Mouse (Mus musculus) MEL (cell line): ENCODE data around the gene Mrps18b. TPM values are rescaled to one million over a fixed set of nuclear protein-coding genes. Genes with fewer than 3 reads are reported as not detected.

Experiments
- DNase-seq: peaks from one replicate; pipeline ENCODE4 v3.0.0; 2011; ENCODE audit warnings: low read depth, low spot score
- H3K27ac ChIP-seq: 2 replicates; pipeline ENCODE4 v1.5.1; 2012; ENCODE audit warnings: low read depth, mild to moderate bottlenecking, control low read depth, low read length, moderate library complexity; ENCODE audit not compliant: control insufficient read depth
- H3K27me3 ChIP-seq, 2 experiments: fragments of 150-350 bp in 1 of 2; sonication (generic) in 1 of 2; 2 replicates each; pipeline ENCODE4 v1.6.1; 2012; ENCODE audit warnings: low read length in 2 of 2, mild to moderate bottlenecking in 2 of 2, improper control_type of control experiment in 1 of 2, moderate library complexity in 1 of 2; ENCODE audit not compliant: insufficient read depth in 2 of 2, control insufficient read depth in 1 of 2
- H3K36me3 ChIP-seq, 2 experiments: 2 replicates each; pipeline ENCODE4 v1.6.1; 2012 to 2014; ENCODE audit warnings: low read length in 2 of 2, improper control_type of control experiment in 1 of 2, inconsistent platforms in 1 of 2, mild to moderate bottlenecking in 1 of 2; ENCODE audit not compliant: insufficient read depth in 2 of 2, control insufficient read depth in 1 of 2
- H3K4me1 ChIP-seq, 2 experiments: fragments of 150-350 bp in 1 of 2; sonication (generic) in 1 of 2; 2 replicates each; pipeline ENCODE4 v1.6.1; 2012; ENCODE audit warnings: low read length in 2 of 2, improper control_type of control experiment in 1 of 2, mild to moderate bottlenecking in 1 of 2; ENCODE audit not compliant: insufficient read depth in 2 of 2, control insufficient read depth in 1 of 2
- H3K4me3 ChIP-seq, 2 experiments: fragments of 150-350 bp in 1 of 2; sonication (generic) in 1 of 2; 2 replicates each; pipeline ENCODE4 v1.5.1; 2012; ENCODE audit warnings: low read depth in 2 of 2, low read length in 2 of 2, mild to moderate bottlenecking in 2 of 2, moderate library complexity in 2 of 2, control low read depth in 1 of 2, improper control_type of control experiment in 1 of 2; ENCODE audit not compliant: control insufficient read depth in 1 of 2, insufficient read depth in 1 of 2
- H3K79me2 ChIP-seq: 2 replicates; pipeline ENCODE4 v1.6.1; 2012; ENCODE audit warnings: mild to moderate bottlenecking, low read length, moderate library complexity; ENCODE audit not compliant: control insufficient read depth, poor library complexity, insufficient read depth
- H3K9ac ChIP-seq: 2 replicates; pipeline ENCODE4 v1.6.1; 2012; ENCODE audit warnings: low read depth, mild to moderate bottlenecking, control low read depth, low read length, moderate library complexity; ENCODE audit not compliant: control insufficient read depth, poor library complexity, severe bottlenecking
- H3K9me3 ChIP-seq: fragments of 150-350 bp; sonication (generic); replicated peaks from 2 replicates; pipeline ENCODE4 v1.6.1; 2012; ENCODE audit warnings: mild to moderate bottlenecking, low read length, improper control_type of control experiment, moderate library complexity; ENCODE audit not compliant: insufficient read depth
- CHD1 ChIP-seq: IDR thresholded peaks from 2 replicates; pipeline ENCODE4 v1.6.1; 2012; ENCODE audit warnings: low read depth, mild to moderate bottlenecking, inconsistent platforms, low read length, improper control_type of control experiment
- CHD2 ChIP-seq: IDR thresholded peaks from 2 replicates; pipeline ENCODE4 v1.6.1; 2011; ENCODE audit warnings: low read length, improper control_type of control experiment
- CTCF ChIP-seq, 3 experiments: IDR thresholded peaks in 2 of 3; conservative IDR thresholded peaks in 1 of 3; 2 replicates each; pipeline ENCODE4 v1.5.1; 2011 to 2012; ENCODE audit warnings: low read length in 3 of 3, low read depth in 2 of 3, mild to moderate bottlenecking in 2 of 3, improper control_type of control experiment in 1 of 3, inconsistent platforms in 1 of 3, mixed read lengths in 1 of 3, moderate library complexity in 1 of 3; ENCODE audit not compliant: control insufficient read depth in 1 of 3, insufficient read depth in 1 of 3, poor library complexity in 1 of 3, severe bottlenecking in 1 of 3
- ELF1 ChIP-seq: IDR thresholded peaks from 2 replicates; pipeline ENCODE4 v1.6.1; 2014; ENCODE audit warnings: low read depth, mild to moderate bottlenecking, inconsistent platforms, low read length, improper control_type of control experiment, moderate library complexity
- EP300 ChIP-seq, 2 experiments: IDR thresholded peaks; 2 replicates each; pipeline ENCODE4 v1.6.1; 2011; ENCODE audit warnings: improper control_type of control experiment in 2 of 2, low read length in 2 of 2, low read depth in 1 of 2, mild to moderate bottlenecking in 1 of 2
- ETS1 ChIP-seq: IDR thresholded peaks from 2 replicates; pipeline ENCODE4 v1.6.1; 2012; ENCODE audit warnings: low read depth, mild to moderate bottlenecking, inconsistent platforms, low read length, improper control_type of control experiment, moderate library complexity
- GATA1 ChIP-seq: IDR thresholded peaks from 2 replicates; pipeline ENCODE4 v1.6.1; 2011; ENCODE audit warnings: low read depth, low read length, improper control_type of control experiment
- KAT2A ChIP-seq: conservative IDR thresholded peaks from 2 replicates; pipeline ENCODE4 v1.6.1; 2012; ENCODE audit warnings: low read depth, low read length, improper control_type of control experiment, inconsistent platforms
- MAZ ChIP-seq: IDR thresholded peaks from 2 replicates; pipeline ENCODE4 v1.6.1; 2012; ENCODE audit warnings: low read depth, mild to moderate bottlenecking, inconsistent platforms, low read length, improper control_type of control experiment
- MEF2A ChIP-seq: IDR thresholded peaks from 2 replicates; pipeline ENCODE4 v1.6.1; 2014; ENCODE audit warnings: low read depth, mild to moderate bottlenecking, inconsistent platforms, low read length, improper control_type of control experiment; ENCODE audit not compliant: poor library complexity, insufficient replicate concordance, severe bottlenecking; ENCODE audit errors: extremely low read depth
- MXI1 ChIP-seq: IDR thresholded peaks from 2 replicates; pipeline ENCODE4 v1.6.1; 2011; ENCODE audit warnings: mild to moderate bottlenecking, low read depth, low read length, improper control_type of control experiment
- MYC ChIP-seq: IDR thresholded peaks from 2 replicates; pipeline ENCODE4 v1.6.1; 2011; ENCODE audit warnings: low read depth, mild to moderate bottlenecking, low read length, improper control_type of control experiment, moderate library complexity
- NELFE ChIP-seq: IDR thresholded peaks from 2 replicates; pipeline ENCODE4 v1.6.1; 2011; ENCODE audit warnings: low read depth, low read length, improper control_type of control experiment
- POLR2A ChIP-seq, 2 experiments: IDR thresholded peaks; 2 replicates each; pipeline ENCODE4 v1.6.1; 2011 to 2012; ENCODE audit warnings: low read length in 2 of 2, mild to moderate bottlenecking in 2 of 2, control low read depth in 1 of 2, improper control_type of control experiment in 1 of 2, low read depth in 1 of 2, moderate library complexity in 1 of 2; ENCODE audit not compliant: control insufficient read depth in 1 of 2, insufficient read depth in 1 of 2, poor library complexity in 1 of 2
- POLR2AphosphoS2 ChIP-seq: IDR thresholded peaks from 2 replicates; pipeline ENCODE4 v1.6.1; 2011; ENCODE audit warnings: low read length, improper control_type of control experiment
- RCOR1 ChIP-seq: IDR thresholded peaks from 2 replicates; pipeline ENCODE4 v1.6.1; 2012; ENCODE audit warnings: low read depth, mild to moderate bottlenecking, inconsistent platforms, low read length, improper control_type of control experiment
- SMC3 ChIP-seq: IDR thresholded peaks from 2 replicates; pipeline ENCODE4 v1.6.1; 2011; ENCODE audit warnings: low read depth, low read length, improper control_type of control experiment
- TAL1 ChIP-seq: IDR thresholded peaks from 2 replicates; pipeline ENCODE4 v1.6.1; 2012; ENCODE audit warnings: mild to moderate bottlenecking, inconsistent platforms, low read length, moderate library complexity, mixed read lengths
- TBP ChIP-seq: IDR thresholded peaks from 2 replicates; pipeline ENCODE4 v1.8.0; 2011; ENCODE audit warnings: low read depth, low read length, improper control_type of control experiment
- UBTF ChIP-seq: IDR thresholded peaks from 2 replicates; pipeline ENCODE4 v1.6.1; 2012; ENCODE audit warnings: low read depth, mild to moderate bottlenecking, inconsistent platforms, low read length, improper control_type of control experiment, moderate library complexity, borderline replicate concordance; ENCODE audit not compliant: insufficient read depth
- USF1 ChIP-seq: IDR thresholded peaks from 2 replicates; pipeline ENCODE4 v1.6.1; 2014; ENCODE audit warnings: low read depth, mild to moderate bottlenecking, inconsistent platforms, low read length, improper control_type of control experiment, moderate library complexity
- USF2 ChIP-seq, 2 experiments: IDR thresholded peaks; 2 replicates each; pipeline ENCODE4 v1.6.1; 2011 to 2012; ENCODE audit warnings: improper control_type of control experiment in 2 of 2, low read length in 2 of 2, borderline replicate concordance in 1 of 2, inconsistent platforms in 1 of 2, low read depth in 1 of 2, mild to moderate bottlenecking in 1 of 2; ENCODE audit not compliant: insufficient read depth in 1 of 2
- polyA plus RNA-seq, 2 experiments: library from polyadenylated mRNA; stranded (reverse) in 1 of 2; unstranded in 1 of 2; fragments of >175 nt in 1 of 2; fragments of >200 nt in 1 of 2; gene quantifications; 2 replicates each; pipeline versions ENCODE4 v1.2.1 to v1.2.4; 2012; ENCODE audit warnings: low replicate concordance in 2 of 2, low read depth in 1 of 2; ENCODE audit not compliant: insufficient read length in 2 of 2, insufficient read depth in 1 of 2, missing spikeins in 1 of 2
- total RNA-seq: library from RNA; depleted of rRNA; stranded (reverse); fragments of 300-350 nt; gene quantifications from 2 replicates; pipeline ENCODE4 v1.2.3, GENCODE M21; 2012

Gene Mrps18b
- total and polyA plus RNA-seq, 3 experiments, result 179 to 239 TPM; not detected in 1

DNA sequence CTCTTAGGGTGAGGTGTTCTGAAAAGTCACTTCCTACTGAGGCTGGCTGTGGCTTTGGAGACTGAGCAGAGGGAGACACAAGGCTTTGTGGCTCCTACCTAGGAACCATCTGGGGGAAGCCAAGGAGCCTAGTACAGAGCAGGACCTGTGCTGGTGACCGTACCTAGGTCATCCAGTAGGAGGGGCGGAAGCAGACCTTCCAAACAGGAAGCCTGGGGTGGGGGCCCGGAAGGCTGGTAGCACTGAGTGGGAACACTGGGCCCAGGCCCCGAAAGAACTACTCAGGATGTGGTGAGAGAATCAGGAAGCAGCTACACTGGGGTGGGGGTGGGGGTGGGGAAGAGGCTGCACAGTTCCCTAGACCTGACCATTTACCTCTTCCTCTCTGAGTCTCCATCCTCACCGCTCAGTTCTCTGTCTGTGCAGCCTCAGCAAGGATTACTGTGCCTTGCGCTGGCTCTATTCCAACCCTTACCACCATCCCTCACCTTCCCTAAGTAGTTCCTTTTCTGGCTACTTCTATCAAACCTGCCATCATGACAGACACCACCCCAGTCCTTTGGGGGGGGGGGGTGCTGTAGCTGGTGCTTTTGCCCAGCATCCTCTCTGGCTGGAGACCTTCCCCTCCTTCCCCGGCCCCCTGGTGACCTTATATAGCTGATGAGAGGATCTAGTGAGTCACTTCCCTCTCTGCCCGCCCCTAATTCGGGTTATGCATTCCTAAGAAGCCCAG lies 45.9 kb downstream of the Mrps18b start:
- DNase-seq, result peak; percentile 91
- Histone ChIP-seq H3K9ac (peak overlapping the region; percentile 52), H3K36me3 (peaks cover 0 to 14% of the 10 kb centered on the region in 2 experiments; a peak in 2 of 4 replicates), H3K9me3 (no peaks in the 10 kb centered on the region), H3K4me1 (peaks cover 2 to 18% of the 10 kb centered on the region in 2 experiments; a peak in 3 of 4 replicates), H3K27ac (peak overlapping the region; percentile 88), H3K27me3 (no peaks in the 10 kb centered on the region), H3K79me2 (peaks cover 18% of the 10 kb centered on the region), H3K4me3 (peak overlapping the region; percentile 21 to 42)
- TF ChIP-seq TBP (peak; percentile 53; the same call in 1 of the 2 replicates), SMC3 (no peak), MEF2A (no peak), CHD1 (0 out of 2 replicates have a peak, but pooled peaks have one; percentile 70), KAT2A (no peak), EP300 (IDR thresholded peaks at IDR 0.05; ENCODE audit: low read depth in 1 of 2, low read length in 2 of 2) (peak; percentile 39 to 63; a peak in 2 of 4 replicates), POLR2A (IDR thresholded peaks at IDR 0.05; ENCODE audit: control insufficient read depth in 1 of 2, insufficient read depth in 1 of 2, low read depth in 1 of 2, low read length in 2 of 2, poor library complexity in 1 of 2) (peak; percentile 16 to 42; a peak in 1 of 4 replicates), USF2 (IDR thresholded peaks at IDR 0.05; ENCODE audit: borderline replicate concordance in 1 of 2, insufficient read depth in 1 of 2, low read depth in 1 of 2, low read length in 2 of 2) (no peak), RCOR1 (0 out of 2 replicates have a peak, but pooled peaks have one; percentile 7), POLR2AphosphoS2 (no peak), TAL1 (peak; percentile 16; the same call in 1 of the 2 replicates), MYC (0 out of 2 replicates have a peak, but pooled peaks have one; percentile 42), CHD2 (peak; percentile 37), GATA1 (no peak), ELF1 (peak; percentile 81), CTCF (IDR thresholded peaks at IDR 0.05 in 2 of 3, conservative IDR thresholded peaks at IDR 0.05 in 1 of 3; ENCODE audit: control insufficient read depth in 1 of 3, insufficient read depth in 1 of 3, low read depth in 2 of 3, low read length in 3 of 3, poor library complexity in 1 of 3, severe bottlenecking in 1 of 3) (no peak), USF1 (no peak), NELFE (peak; percentile 35; the same call in 1 of the 2 replicates), ETS1 (peak; percentile 68; the same call in 1 of the 2 replicates), UBTF (no peak), MAZ (0 out of 2 replicates have a peak, but pooled peaks have one; percentile 61), MXI1 (peak; percentile 27; the same call in 1 of the 2 replicates)
